Mouse (Mus musculus) lung, embryonic 16.5 days (tissue): ENCODE measurements at regions not wholly inside any gene's neighbourhood (a gene's known extent, or its start where the extent isn't known, plus 50 kb on each side); places are given as distances from the start of the nearest gene placed in this dataset.

ENCODE experiments used
- ATAC-seq: fragments of 200-750 bp; cut with Nextera tagmentation; 2 replicates; pipeline ENCODE4 v1.8.0; 2017; ENCODE audit warnings: low read depth, mild to moderate bottlenecking, moderate library complexity
- H3K27ac ChIP-seq: fragments of 300-500 bp; sonication (generic); 2 replicates; pipeline ENCODE4 v1.5.1; 2014; ENCODE audit warnings: mild to moderate bottlenecking, control low read depth, low read length
- H3K27me3 ChIP-seq: fragments of 300-500 bp; sonication (generic); 2 replicates; pipeline ENCODE4 v1.6.1; 2014; ENCODE audit warnings: low read depth, low read length, mixed read lengths; ENCODE audit not compliant: control insufficient read depth, insufficient read depth
- H3K36me3 ChIP-seq: fragments of 300-500 bp; sonication (generic); 2 replicates; pipeline ENCODE4 v1.6.1; 2014; ENCODE audit warnings: low read length; ENCODE audit not compliant: control insufficient read depth, insufficient read depth
- H3K4me1 ChIP-seq: fragments of 300-500 bp; sonication (generic); replicated peaks from 2 replicates; pipeline ENCODE4 v1.6.1; 2014; ENCODE audit warnings: low read length, mixed read lengths; ENCODE audit not compliant: control insufficient read depth, insufficient read depth
- H3K4me2 ChIP-seq: fragments of 300-500 bp; sonication (generic); 2 replicates; pipeline ENCODE4 v1.6.1; 2014; ENCODE audit warnings: low read depth, low read length, control low read depth
- H3K4me3 ChIP-seq: fragments of 300-500 bp; sonication (generic); 2 replicates; pipeline ENCODE4 v1.5.1; 2014; ENCODE audit warnings: mild to moderate bottlenecking, low read length, control low read depth
- H3K9ac ChIP-seq: fragments of 300-500 bp; sonication (generic); 2 replicates; pipeline ENCODE4 v1.6.1; 2014; ENCODE audit warnings: low read length, control low read depth
- H3K9me3 ChIP-seq: fragments of 300-500 bp; sonication (generic); 2 replicates; pipeline ENCODE4 v1.6.1; 2016; ENCODE audit warnings: low read length; ENCODE audit not compliant: control insufficient read depth
- WGBS: fragments of 180-500 bp; shearing (Covaris S2); extraction: QIAGEN DNeasy Blood & Tissue Kit; methylation state at CpG from one replicate; pipeline ENCODE4 v1.1.7; 2014; 5-methylcytosine and 5-hydroxymethylcytosine counted together

DNA sequence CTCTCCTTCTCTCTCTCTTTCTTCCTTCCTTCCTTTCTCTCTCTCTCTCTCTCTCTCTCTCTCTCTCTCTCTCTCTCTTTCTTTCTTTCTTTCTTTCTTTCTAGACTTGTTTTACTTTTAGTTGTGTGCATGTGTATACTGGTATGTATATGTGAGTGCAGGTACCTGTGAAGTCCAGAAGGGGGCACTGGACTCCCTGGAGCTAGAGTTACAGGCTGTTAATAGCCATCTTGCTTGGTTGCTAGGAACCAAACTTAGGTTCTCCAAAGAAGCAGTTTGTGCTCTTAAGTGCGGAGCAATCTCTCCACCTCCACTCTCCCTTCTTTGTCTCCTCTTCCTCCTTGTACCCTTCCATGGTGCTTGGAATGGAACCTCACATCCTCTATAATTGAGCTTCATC lies 77.2 kb downstream of the Gm10604 start:
- 93% methylated on average over 1 of the region's 1 CpGs for WGBS
- H3K9ac ChIP-seq, result no peak overlapping the region
- no peak overlapping the region for H3K27ac ChIP-seq
- H3K9me3 ChIP-seq, result no peaks in the 10 kb centered on the region
- H3K36me3 ChIP-seq, result no peaks in the 10 kb centered on the region
- no peak for ATAC-seq
- no peak overlapping the region for H3K4me3 ChIP-seq
- no peak overlapping the region for H3K4me2 ChIP-seq
- no peaks in the 10 kb centered on the region for H3K27me3 ChIP-seq
- H3K4me1 ChIP-seq, result no peaks in the 10 kb centered on the region

DNA sequence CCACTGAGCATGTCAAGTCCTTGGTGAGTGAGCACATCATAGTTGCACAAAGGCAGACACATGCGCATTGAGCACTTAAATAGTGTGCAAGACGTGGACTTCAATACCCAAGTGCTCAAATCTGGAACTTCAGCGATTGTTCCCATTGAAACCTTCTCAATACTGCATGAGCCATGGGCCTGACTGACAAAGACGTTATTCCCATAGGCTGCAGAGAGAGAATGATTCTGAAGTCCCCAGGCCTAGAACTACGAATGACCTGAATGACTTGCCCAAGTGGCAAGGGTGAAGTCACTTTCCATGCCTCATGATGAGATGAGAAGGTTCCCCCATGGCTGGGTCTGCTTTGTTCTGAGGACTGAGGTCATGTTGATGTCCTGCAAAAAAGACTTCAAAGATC lies 77.7 kb downstream of the Gm10604 start:
- H3K27ac ChIP-seq, result no peak overlapping the region
- 88% methylated on average over 5 of the region's 5 CpGs for WGBS
- no peaks in the 10 kb centered on the region for H3K4me1 ChIP-seq

DNA sequence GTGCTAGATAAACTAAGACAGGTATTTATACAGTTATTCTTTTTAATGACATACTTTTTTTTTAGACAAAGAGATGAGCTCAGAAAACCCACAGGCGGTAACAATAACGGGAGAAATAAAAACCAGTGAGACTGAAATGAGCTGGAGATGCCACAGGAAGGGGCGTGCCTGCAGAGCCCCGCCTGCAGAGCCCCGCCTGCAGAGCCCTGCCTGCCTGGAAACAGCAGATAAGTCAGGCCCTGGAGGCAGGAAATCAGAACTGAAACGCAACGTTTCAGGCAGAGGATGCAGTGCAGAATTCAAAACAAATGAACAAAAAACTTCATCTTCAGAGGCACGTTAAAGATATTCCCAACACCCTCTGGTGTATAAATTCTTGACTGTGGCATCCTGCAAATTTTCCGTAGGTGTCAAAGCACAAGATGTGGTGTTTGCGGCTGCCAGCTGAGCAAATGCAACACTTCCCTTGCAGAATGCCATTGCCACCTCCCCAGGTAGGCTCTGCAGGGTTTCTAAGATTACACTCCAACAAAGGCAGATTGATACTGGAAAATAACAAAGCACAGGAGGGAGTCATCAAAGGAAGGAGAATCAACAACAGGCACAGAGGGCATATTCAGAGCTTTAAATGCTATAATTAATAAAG lies 81.0 kb downstream of the Gm10604 start:
- no peak overlapping the region for H3K9ac ChIP-seq
- no peak overlapping the region for H3K4me3 ChIP-seq
- WGBS, result 9% methylated on average over 10 of the region's 10 CpGs
- H3K4me2 ChIP-seq, result peak overlapping the region; percentile 4
- H3K27ac ChIP-seq, result no peak overlapping the region
- H3K36me3 ChIP-seq, result no peaks in the 10 kb centered on the region
- peaks cover 6% of the 10 kb centered on the region; the same call in 1 of the 2 replicates for H3K4me1 ChIP-seq
- no peaks in the 10 kb centered on the region for H3K9me3 ChIP-seq
- H3K27me3 ChIP-seq, result no peaks in the 10 kb centered on the region
- ATAC-seq, result peak; percentile 74

More for the DNA sequence above, 77.7 kb downstream of the Gm10604 start:
- Histone ChIP-seq H3K4me2 (no peak overlapping the region), H3K36me3 (no peaks in the 10 kb centered on the region), H3K27me3 (no peaks in the 10 kb centered on the region), H3K9me3 (no peaks in the 10 kb centered on the region), H3K4me3 (no peak overlapping the region), H3K9ac (no peak overlapping the region)
- ATAC-seq, result no peak

- no peak for ATAC-seq
- Histone ChIP-seq H3K9me3 (no peaks in the 10 kb centered on the region), H3K9ac (no peak overlapping the region), H3K27ac (no peak overlapping the region), H3K36me3 (no peaks in the 10 kb centered on the region), H3K4me3 (no peak overlapping the region), H3K4me1 (peaks cover 6% of the 10 kb centered on the region; the same call in 1 of the 2 replicates), H3K4me2 (no peak overlapping the region), H3K27me3 (no peaks in the 10 kb centered on the region)
Observed at GRCm38 (mm10) chr4:11897231-11897630, 83.8 kb downstream of the Gm10604 start.

GRCm38 (mm10) chr4:11895857-11896825 lies 84.9 kb downstream of the Gm10604 start:
- H3K27ac ChIP-seq, result 0 out of 2 replicates have a peak overlapping the region, but pooled peaks have one; percentile 37
- no peaks in the 10 kb centered on the region for H3K36me3 ChIP-seq
- no peaks in the 10 kb centered on the region for H3K9me3 ChIP-seq
- 60% methylated on average over 6 of the region's 6 CpGs for WGBS
- peaks cover 6% of the 10 kb centered on the region; the same call in 1 of the 2 replicates for H3K4me1 ChIP-seq
- H3K9ac ChIP-seq, result no peak overlapping the region
- no peak overlapping the region for H3K4me3 ChIP-seq
- no peak overlapping the region for H3K4me2 ChIP-seq
- ATAC-seq, result 0 out of 2 replicates have a peak, but pooled peaks have one; percentile 15
- no peaks in the 10 kb centered on the region for H3K27me3 ChIP-seq

DNA sequence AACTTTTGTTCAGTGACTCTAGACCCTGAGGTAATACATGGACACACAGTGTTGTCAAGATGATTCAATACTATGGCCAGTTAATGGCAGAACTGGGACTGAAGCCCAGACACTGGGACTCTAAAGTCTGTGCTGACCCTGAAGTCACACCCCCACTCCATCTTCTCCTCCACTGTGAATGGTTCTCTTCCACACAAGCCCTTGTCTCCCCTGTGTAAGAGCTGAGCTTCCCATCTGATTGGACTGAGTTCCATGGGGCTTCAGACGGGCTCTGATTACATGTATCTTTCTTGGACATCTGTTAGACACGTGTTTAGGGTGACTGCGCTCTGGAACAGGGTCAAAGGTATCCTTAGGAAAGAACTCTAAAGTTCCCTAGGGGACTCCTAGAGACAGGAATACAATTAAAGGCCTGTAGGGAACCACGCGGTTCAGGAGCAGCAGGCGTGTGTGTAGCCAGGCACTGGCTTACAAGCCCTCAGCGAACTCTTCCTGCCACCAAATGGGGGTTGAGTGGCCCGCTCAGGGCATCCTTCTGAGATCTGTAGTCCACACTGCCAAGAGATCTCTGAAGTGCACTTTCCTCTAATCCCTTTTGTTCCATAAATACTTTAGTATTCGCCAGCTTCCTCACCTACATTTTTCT lies 87.4 kb downstream of the Gm10604 start:
- H3K27me3 ChIP-seq, result no peaks in the 10 kb centered on the region
- 59% methylated on average over 9 of the region's 9 CpGs for WGBS
- H3K9me3 ChIP-seq, result no peaks in the 10 kb centered on the region
- no peaks in the 10 kb centered on the region for H3K36me3 ChIP-seq
- peak; percentile 65; the same call in 1 of the 2 replicates for ATAC-seq
- no peak overlapping the region for H3K4me3 ChIP-seq
- no peak overlapping the region for H3K27ac ChIP-seq
- peaks cover 6% of the 10 kb centered on the region; the same call in 1 of the 2 replicates for H3K4me1 ChIP-seq
- H3K9ac ChIP-seq, result no peak overlapping the region
- no peak overlapping the region for H3K4me2 ChIP-seq

GRCm38 (mm10) chr4:11889039-11889600 lies 91.9 kb downstream of the Gm10604 start:
- Histone ChIP-seq H3K4me3 (no peak overlapping the region), H3K9ac (no peak overlapping the region), H3K27ac (no peak overlapping the region), H3K36me3 (no peaks in the 10 kb centered on the region), H3K9me3 (no peaks in the 10 kb centered on the region), H3K4me1 (peaks cover 10% of the 10 kb centered on the region), H3K4me2 (no peak overlapping the region), H3K27me3 (no peaks in the 10 kb centered on the region)
- 44% methylated on average over 6 of the region's 6 CpGs for WGBS
- ATAC-seq, result peak; percentile 41; the same call in 1 of the 2 replicates

DNA sequence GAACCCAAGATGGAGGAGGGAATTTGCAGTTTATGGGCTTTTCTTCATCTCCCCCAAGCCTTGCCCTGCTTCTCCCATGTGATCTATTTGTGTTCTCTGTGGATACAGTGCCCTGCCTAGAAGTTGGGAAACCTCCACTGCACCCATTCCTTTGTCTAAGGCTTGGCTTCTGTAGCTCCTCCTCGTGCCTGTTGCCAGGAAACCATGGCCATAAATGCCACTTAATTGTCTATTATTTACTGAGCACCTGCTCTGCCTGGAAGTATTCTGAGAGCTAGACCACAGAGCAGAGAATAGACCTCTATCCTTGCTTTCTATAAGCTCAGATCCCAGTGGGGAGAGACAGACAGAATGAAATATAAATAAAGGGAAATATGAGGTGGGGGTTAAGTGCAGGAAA lies 93.7 kb downstream of the Gm10604 start:
- 15% methylated on average over 1 of the region's 1 CpGs for WGBS

More for the DNA sequence above, 93.7 kb downstream of the Gm10604 start:
- H3K4me3 ChIP-seq, result no peak overlapping the region
- no peaks in the 10 kb centered on the region for H3K9me3 ChIP-seq
- no peaks in the 10 kb centered on the region for H3K36me3 ChIP-seq
- H3K27me3 ChIP-seq, result no peaks in the 10 kb centered on the region
- H3K27ac ChIP-seq, result no peak overlapping the region
- no peak for ATAC-seq
- H3K4me2 ChIP-seq, result no peak overlapping the region
- H3K9ac ChIP-seq, result no peak overlapping the region
- peaks cover 10% of the 10 kb centered on the region for H3K4me1 ChIP-seq
